26 mouse cellular contexts compared by ENCODE assay signal in genomic region chr11:22826665-22827064, GRCm38 (mm10).
"Had no signal": no experiment of that assay in that cellular context is flagged by ENCODE, and none has a peak within 500 bp of the region (broad histone marks: within the 10 kb centered on the region; RNA-seq: fewer than 3 reads in every experiment).

No protein-coding gene starts in this region.

- H3K27ac ChIP-seq: layer of hippocampus, adult 2 months; limb, embryonic 10.5 days; limb, embryonic 13.5 days; liver, embryonic 12.5 days; liver, embryonic 15.5 days; lung, embryonic 15.5 days; midbrain, embryonic 10.5 days; neural tube, embryonic 12.5 days; neural tube, embryonic 15.5 days; stomach, postnatal 0 days had no signal

- H3K4me2 ChIP-seq: limb, embryonic 13.5 days; liver, embryonic 12.5 days; liver, embryonic 15.5 days; lung, embryonic 15.5 days; neural tube, embryonic 12.5 days; neural tube, embryonic 15.5 days had no signal

- H3K27me3 ChIP-seq: limb, embryonic 13.5 days; liver, embryonic 12.5 days; liver, embryonic 15.5 days; lung, embryonic 15.5 days; megakaryocyte, embryonic 14.5 days; neural tube, embryonic 12.5 days; neural tube, embryonic 15.5 days had no signal

- ATAC-seq: intestine, postnatal 0 days; liver, embryonic 12.5 days had no signal

- H3K9ac ChIP-seq: limb, embryonic 13.5 days; liver, embryonic 12.5 days; liver, embryonic 15.5 days; lung, embryonic 15.5 days; neural tube, embryonic 12.5 days; neural tube, embryonic 15.5 days had no signal

- H3K36me3 ChIP-seq: limb, embryonic 10.5 days; limb, embryonic 13.5 days; lung, embryonic 15.5 days; midbrain, embryonic 10.5 days; neural tube, embryonic 12.5 days; neural tube, embryonic 15.5 days had no signal

- H3K4me3 ChIP-seq: layer of hippocampus, adult 2 months; limb, embryonic 10.5 days; limb, embryonic 13.5 days; liver, embryonic 12.5 days; liver, embryonic 15.5 days; lung, embryonic 15.5 days; megakaryocyte, embryonic 14.5 days; midbrain, embryonic 10.5 days; neural tube, embryonic 12.5 days; neural tube, embryonic 15.5 days had no signal

- H3K9me3 ChIP-seq: limb, embryonic 10.5 days; limb, embryonic 13.5 days; liver, embryonic 12.5 days; liver, embryonic 15.5 days; lung, embryonic 15.5 days; megakaryocyte, embryonic 14.5 days; midbrain, embryonic 10.5 days; neural tube, embryonic 12.5 days; neural tube, embryonic 15.5 days had no signal

- DNase-seq: kidney, postnatal 10 days; kidney, postnatal 36 days; layer of hippocampus, adult 9-11 months; liver; lung, adult 18-20 months; lung, postnatal 10 days; lung, postnatal 36 days; midbrain, embryonic 14.5 days; right cerebral cortex, adult 18-20 months; right cerebral cortex, postnatal 14 days; right cerebral cortex, postnatal 4 days; thymus, adult 2 months; thymus, postnatal 14 days; thymus, postnatal 4 days had no signal

- H3K4me1 ChIP-seq: neural tube, embryonic 12.5 days; neural tube, embryonic 15.5 days had no signal
